20 mouse cellular contexts compared by ENCODE assay signal in the genomic region with DNA sequence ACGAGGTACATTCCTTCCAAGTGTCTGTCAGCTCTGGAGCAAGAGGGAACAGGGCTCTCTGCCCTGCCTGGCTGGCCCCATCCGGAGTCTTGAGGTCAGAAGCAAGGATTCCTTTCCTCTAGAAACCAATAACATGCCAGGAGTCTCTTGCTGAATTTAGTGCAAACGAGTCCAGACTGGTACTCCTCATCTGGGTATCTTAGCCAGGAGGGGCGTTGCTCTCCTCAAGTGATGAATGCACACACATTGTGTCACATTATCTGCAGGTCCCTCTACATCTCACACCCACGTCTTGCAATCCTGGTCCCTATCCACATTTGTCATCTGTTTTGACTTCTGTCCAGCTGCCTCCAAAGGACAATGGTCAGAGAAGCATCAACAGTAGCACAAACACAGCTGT.
"Had no signal": no experiment of that assay in that cellular context is flagged by ENCODE, and none has a peak within 500 bp of the region (broad histone marks: within the 10 kb centered on the region; RNA-seq: fewer than 3 reads in every experiment).

No protein-coding gene starts in this region.

- H3K4me3 ChIP-seq: left cerebral cortex, adult 2 months; liver, embryonic 15.5 days; midbrain, embryonic 12.5 days; midbrain, embryonic 15.5 days; neural tube, embryonic 12.5 days; neural tube, embryonic 15.5 days had no signal

- H3K27ac ChIP-seq: left cerebral cortex, adult 2 months; liver, embryonic 15.5 days; macrophage; midbrain, embryonic 12.5 days; midbrain, embryonic 15.5 days; neural tube, embryonic 12.5 days; neural tube, embryonic 15.5 days had no signal

- DNase-seq: kidney, adult 18-20 months; kidney, adult 9 months; kidney, postnatal 14 days; kidney, postnatal 4 days; layer of hippocampus, postnatal 36 days; lung, embryonic 14.5 days; right cerebral cortex, adult 18-20 months; right cerebral cortex, postnatal 14 days; right cerebral cortex, postnatal 4 days; spleen, adult 18-20 months; thymus, adult 2 months; thymus, postnatal 14 days; thymus, postnatal 4 days had no signal
